Mouse (Mus musculus) kidney, embryonic 16.5 days (tissue): ENCODE results near the gene Fbxo28. TPM values are rescaled to one million over a fixed set of nuclear protein-coding genes. Genes with fewer than 3 reads are reported as not detected.

Source experiments
- ATAC-seq: fragments of 200-750 bp; cut with Nextera tagmentation; 2 replicates; pipeline ENCODE4 v1.8.0; 2017; ENCODE audit warnings: moderate TSS enrichment; ENCODE audit not compliant: low FRiP score, low TSS enrichment
- H3K27ac ChIP-seq: fragments of 300-500 bp; sonication (generic); 2 replicates; pipeline ENCODE4 v1.5.1; 2014; ENCODE audit warnings: low read length
- H3K27me3 ChIP-seq: fragments of 300-500 bp; sonication (generic); 2 replicates; pipeline ENCODE4 v1.6.1; 2014; ENCODE audit warnings: low read length, control low read depth, mixed read lengths; ENCODE audit not compliant: insufficient read depth
- H3K36me3 ChIP-seq: fragments of 300-500 bp; sonication (generic); 2 replicates; pipeline ENCODE4 v1.6.1; 2014; ENCODE audit warnings: low read length, control low read depth, mixed read lengths; ENCODE audit not compliant: insufficient read depth
- H3K4me1 ChIP-seq: fragments of 300-500 bp; sonication (generic); 2 replicates; pipeline ENCODE4 v1.6.1; 2014; ENCODE audit warnings: low read length, control low read depth, mixed read lengths; ENCODE audit not compliant: insufficient read depth
- H3K4me2 ChIP-seq: fragments of 300-500 bp; sonication (generic); replicated peaks from 2 replicates; pipeline ENCODE4 v1.6.1; 2014; ENCODE audit warnings: low read depth, low read length
- H3K4me3 ChIP-seq: fragments of 300-500 bp; sonication (generic); 2 replicates; pipeline ENCODE4 v1.5.1; 2014; ENCODE audit warnings: mild to moderate bottlenecking, low read length
- H3K9ac ChIP-seq: fragments of 300-500 bp; sonication (generic); replicated peaks from 2 replicates; pipeline ENCODE4 v1.6.1; 2014; ENCODE audit warnings: low read length
- H3K9me3 ChIP-seq: fragments of 300-500 bp; sonication (generic); 2 replicates; pipeline ENCODE4 v1.6.1; 2016; ENCODE audit warnings: low read length, control low read depth
- WGBS: fragments of 180-500 bp; shearing (Covaris S2); extraction: QIAGEN DNeasy Blood & Tissue Kit; methylation state at CpG from one replicate; pipeline ENCODE4 v1.1.7; 2014; 5-methylcytosine and 5-hydroxymethylcytosine counted together
- polyA plus RNA-seq: library from polyadenylated mRNA; unstranded; fragments of >200 nt; fragmentation: Nextera tagmentation; extraction: Ambion mirVana; gene quantifications from 2 replicates; pipeline ENCODE4 v1.2.1, GENCODE M21; 2015

Gene Fbxo28
- polyA plus RNA-seq, 1 experiment from 2014 or later: 18.3 TPM

DNA sequence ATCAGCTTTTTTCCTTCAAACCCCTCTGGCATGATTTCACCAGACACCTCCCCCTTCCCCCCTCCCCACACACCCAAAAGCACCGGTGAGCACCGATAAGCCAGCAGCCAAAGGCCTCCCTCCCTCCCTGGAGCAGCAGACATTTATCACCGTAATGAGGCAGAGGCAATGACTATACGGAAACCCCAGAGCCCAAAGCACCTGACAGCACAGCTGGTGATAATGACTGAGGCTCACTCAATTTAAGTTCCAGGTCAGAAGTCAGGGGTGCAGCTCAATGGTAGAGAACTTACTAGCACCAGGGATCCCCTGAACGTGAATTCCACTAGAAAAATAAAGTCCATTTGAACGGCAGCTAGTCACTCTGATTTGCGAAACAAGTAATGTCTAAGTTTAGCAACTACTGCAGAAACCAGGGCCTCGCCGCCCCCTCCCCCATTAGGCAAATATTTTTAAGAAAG, 60.1 kb downstream of the Fbxo28 start:
- ATAC-seq: no peak
- Histone ChIP-seq H3K27ac (no peak overlapping the region), H3K27me3 (no peaks in the 10 kb centered on the region), H3K4me3 (peak overlapping the region; percentile 66), H3K9me3 (no peaks in the 10 kb centered on the region), H3K4me1 (peaks cover 26% of the 10 kb centered on the region), H3K4me2 (peak overlapping the region; percentile 58), H3K9ac (peak overlapping the region; percentile 10), H3K36me3 (peaks cover 31% of the 10 kb centered on the region)
- 11% methylated on average over 9 of the region's 9 CpGs for WGBS

- Histone ChIP-seq H3K4me3 (0 out of 2 replicates have a peak overlapping the region, but pooled peaks have one; percentile 66), H3K9ac (no peak overlapping the region; the same call in 1 of the 2 replicates)
These were observed 60.9 kb downstream of the Fbxo28 start for GRCm38 (mm10) chr1:182280577-182280976.

GRCm38 (mm10) chr1:182280046-182280445, 61.4 kb downstream of the Fbxo28 start:
- no peak overlapping the region for H3K27ac ChIP-seq
- peaks cover 42% of the 10 kb centered on the region for H3K36me3 ChIP-seq
- no peak overlapping the region for H3K4me2 ChIP-seq
- ATAC-seq: no peak
- no peak overlapping the region for H3K9ac ChIP-seq
- no peaks in the 10 kb centered on the region for H3K9me3 ChIP-seq
- no peak overlapping the region for H3K4me3 ChIP-seq
- no peaks in the 10 kb centered on the region for H3K27me3 ChIP-seq
- peaks cover 26% of the 10 kb centered on the region for H3K4me1 ChIP-seq
- WGBS: 73% methylated on average over 6 of the region's 6 CpGs

More at GRCm38 (mm10) chr1:182280577-182280976, 60.9 kb downstream of the Fbxo28 start:
- peaks cover 26% of the 10 kb centered on the region for H3K4me1 ChIP-seq
- peak overlapping the region; percentile 58 for H3K4me2 ChIP-seq
- H3K27me3 ChIP-seq: no peaks in the 10 kb centered on the region
- H3K27ac ChIP-seq: no peak overlapping the region
- no peaks in the 10 kb centered on the region for H3K9me3 ChIP-seq
- 49% methylated on average over 11 of the region's 11 CpGs for WGBS
- H3K36me3 ChIP-seq: peaks cover 36% of the 10 kb centered on the region
- ATAC-seq: no peak

DNA sequence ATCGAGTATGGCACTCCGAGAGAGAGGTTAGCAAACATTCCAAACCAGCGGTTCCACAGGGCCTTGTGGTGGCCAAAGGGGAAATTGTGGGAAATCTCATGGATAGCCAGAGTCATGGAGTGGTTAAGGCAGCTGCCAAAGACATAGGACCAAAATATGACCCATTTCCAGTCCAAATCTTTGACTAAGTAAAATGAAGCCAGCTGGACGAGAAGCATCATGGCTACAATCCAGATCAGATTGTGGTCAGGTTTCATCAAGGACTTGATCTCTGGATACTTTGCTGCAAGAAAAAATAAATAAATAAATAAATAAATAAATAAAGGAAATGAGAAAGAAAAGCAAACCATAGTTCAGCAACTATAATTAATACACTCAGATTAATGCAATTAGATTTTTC, 62.0 kb downstream of the Fbxo28 start:
- 88% methylated on average over 4 of the region's 4 CpGs for WGBS
- ATAC-seq: no peak
- H3K4me1 ChIP-seq: peaks cover 26% of the 10 kb centered on the region

DNA sequence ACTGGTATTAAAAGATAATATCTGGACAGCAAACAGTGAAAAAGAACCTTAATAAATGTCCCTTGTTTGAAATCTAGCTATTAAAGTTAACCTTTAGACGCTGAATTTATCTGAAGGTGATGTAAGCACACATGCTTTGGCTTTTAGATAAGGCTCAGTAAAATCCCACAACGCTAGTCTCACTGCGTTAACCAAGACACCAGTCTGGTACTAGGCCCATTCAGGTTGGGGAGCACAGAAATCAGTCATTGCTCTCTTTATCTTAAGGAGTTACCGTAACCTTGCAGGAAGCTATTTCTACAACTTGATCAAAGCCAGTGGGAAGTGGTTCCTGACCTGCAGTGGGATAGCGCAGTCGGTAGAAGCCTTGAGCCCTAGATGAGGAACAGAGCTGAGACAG, 66.3 kb downstream of the Fbxo28 start:
- Histone ChIP-seq H3K4me1 (peaks cover 3% of the 10 kb centered on the region; the same call in 1 of the 2 replicates), H3K27me3 (no peaks in the 10 kb centered on the region), H3K4me3 (no peak overlapping the region), H3K27ac (no peak overlapping the region), H3K9me3 (no peaks in the 10 kb centered on the region), H3K9ac (no peak overlapping the region), H3K36me3 (peaks cover 42% of the 10 kb centered on the region), H3K4me2 (no peak overlapping the region)
- 91% methylated on average over 6 of the region's 6 CpGs for WGBS
- no peak for ATAC-seq

More for the DNA sequence above, 62.0 kb downstream of the Fbxo28 start:
- no peak overlapping the region for H3K4me3 ChIP-seq
- no peak overlapping the region for H3K4me2 ChIP-seq
- H3K27me3 ChIP-seq: no peaks in the 10 kb centered on the region
- H3K36me3 ChIP-seq: peaks cover 42% of the 10 kb centered on the region
- no peaks in the 10 kb centered on the region for H3K9me3 ChIP-seq
- no peak overlapping the region for H3K9ac ChIP-seq
- H3K27ac ChIP-seq: no peak overlapping the region

- no peaks in the 10 kb centered on the region for H3K9me3 ChIP-seq
- H3K27ac ChIP-seq: no peak overlapping the region
- no peak overlapping the region for H3K9ac ChIP-seq
- no peak overlapping the region for H3K4me3 ChIP-seq
- no peaks in the 10 kb centered on the region for H3K4me1 ChIP-seq
- WGBS: 76% methylated on average over 5 of the region's 5 CpGs
- ATAC-seq: no peak
- H3K27me3 ChIP-seq: no peaks in the 10 kb centered on the region
- no peak overlapping the region for H3K4me2 ChIP-seq
- peaks cover 15% of the 10 kb centered on the region for H3K36me3 ChIP-seq
These were observed 69.8 kb downstream of the Fbxo28 start for GRCm38 (mm10) chr1:182271632-182272031.

- Histone ChIP-seq H3K4me1 (no peaks in the 10 kb centered on the region), H3K27me3 (no peaks in the 10 kb centered on the region), H3K9ac (no peak overlapping the region), H3K4me2 (no peak overlapping the region), H3K9me3 (no peaks in the 10 kb centered on the region), H3K4me3 (no peak overlapping the region), H3K36me3 (peaks cover 11% of the 10 kb centered on the region), H3K27ac (no peak overlapping the region)
- 83% methylated on average over 5 of the region's 5 CpGs for WGBS
- ATAC-seq: no peak
These were observed 70.3 kb downstream of the Fbxo28 start for GRCm38 (mm10) chr1:182271130-182271529.

DNA sequence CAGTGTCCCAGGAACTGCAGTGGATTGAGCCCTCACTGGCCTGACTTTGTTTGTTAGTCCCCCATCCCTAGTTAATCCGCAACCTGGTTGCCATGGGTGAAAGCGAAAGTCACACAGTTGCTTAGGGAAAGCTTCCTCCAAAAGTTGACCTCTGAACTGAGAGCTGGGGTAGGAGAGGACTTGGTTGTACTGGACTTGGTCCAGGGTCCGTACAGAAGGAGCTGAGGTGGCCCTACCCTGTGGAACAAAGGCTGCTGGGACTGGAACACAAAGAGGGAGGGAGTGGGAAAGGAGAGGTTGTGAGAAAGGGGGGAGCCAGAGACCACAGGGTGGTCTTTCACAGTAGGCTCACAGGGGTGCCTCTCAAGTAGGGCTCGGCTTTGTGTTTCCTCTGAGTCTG, 73.1 kb downstream of the Fbxo28 start:
- H3K9ac ChIP-seq: no peak overlapping the region
- H3K4me2 ChIP-seq: no peak overlapping the region
- no peak overlapping the region for H3K4me3 ChIP-seq
- peak overlapping the region; percentile 76 for H3K27ac ChIP-seq
- peak; percentile 96 for ATAC-seq
- WGBS: 59% methylated on average over 4 of the region's 4 CpGs
- no peaks in the 10 kb centered on the region for H3K4me1 ChIP-seq
- no peaks in the 10 kb centered on the region for H3K27me3 ChIP-seq
- no peaks in the 10 kb centered on the region for H3K9me3 ChIP-seq
- H3K36me3 ChIP-seq: no peaks in the 10 kb centered on the region; the same call in 1 of the 2 replicates

DNA sequence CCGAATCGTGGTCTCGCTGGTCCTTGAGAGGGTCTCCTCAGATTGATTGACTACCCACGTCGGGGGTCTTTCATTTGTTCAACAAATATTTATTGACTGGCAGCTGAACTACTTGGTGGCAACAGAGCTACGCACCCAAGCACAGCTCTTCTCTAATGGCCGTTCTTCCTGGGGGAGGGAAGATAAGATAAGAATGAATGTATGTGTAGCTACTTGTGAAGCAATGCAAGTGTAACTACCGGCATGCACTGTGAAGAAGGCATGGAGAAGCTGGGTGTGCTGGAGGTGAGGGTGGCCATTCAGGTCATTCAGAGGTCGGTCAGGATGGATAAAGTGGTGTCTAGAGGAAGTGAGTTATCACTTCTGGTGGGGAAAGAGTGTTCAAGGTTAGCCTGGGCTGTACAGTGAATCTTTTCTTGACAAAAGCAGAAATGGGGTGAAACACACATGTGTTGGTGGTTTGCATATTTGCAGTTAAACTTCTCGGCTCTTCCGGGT, 75.4 kb downstream of the Fbxo28 start:
- Histone ChIP-seq H3K9me3 (no peaks in the 10 kb centered on the region), H3K27me3 (no peaks in the 10 kb centered on the region), H3K9ac (no peak overlapping the region), H3K4me1 (no peaks in the 10 kb centered on the region), H3K27ac (no peak overlapping the region), H3K4me2 (no peak overlapping the region), H3K36me3 (no peaks in the 10 kb centered on the region), H3K4me3 (no peak overlapping the region)
- WGBS: 90% methylated on average over 10 of the region's 11 CpGs
- ATAC-seq: no peak
